Mouse (Mus musculus) B cell, adult 2 months (primary cell): ENCODE measurements around the gene Itpk1.

ENCODE experiments used
- DNase-seq, 2 experiments: peaks; one replicate each; pipeline ENCODE4 v3.0.0; 2022

The Itpk1 gene

DNA sequence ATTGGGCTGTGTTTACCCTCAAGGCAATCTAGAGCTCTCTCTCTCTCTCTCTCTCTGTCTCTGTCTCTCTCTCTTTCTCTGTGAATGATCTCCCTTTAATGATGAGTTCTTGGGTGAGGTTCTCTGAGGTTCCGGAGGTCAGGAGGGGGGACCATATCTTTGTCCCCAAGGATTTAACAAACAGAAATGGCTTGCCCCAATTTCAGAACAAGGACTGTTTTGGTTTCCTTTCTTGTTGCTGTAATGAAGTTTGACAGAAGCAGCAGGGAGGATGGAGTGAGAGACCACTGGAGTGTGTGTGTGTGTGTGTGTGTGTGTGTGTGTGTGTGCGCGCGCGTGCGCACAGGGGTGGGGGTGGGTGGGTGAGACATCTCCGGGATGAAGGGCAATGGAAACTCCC lies 163.6 kb downstream of the Itpk1 start:
- DNase-seq = no peak

DNA sequence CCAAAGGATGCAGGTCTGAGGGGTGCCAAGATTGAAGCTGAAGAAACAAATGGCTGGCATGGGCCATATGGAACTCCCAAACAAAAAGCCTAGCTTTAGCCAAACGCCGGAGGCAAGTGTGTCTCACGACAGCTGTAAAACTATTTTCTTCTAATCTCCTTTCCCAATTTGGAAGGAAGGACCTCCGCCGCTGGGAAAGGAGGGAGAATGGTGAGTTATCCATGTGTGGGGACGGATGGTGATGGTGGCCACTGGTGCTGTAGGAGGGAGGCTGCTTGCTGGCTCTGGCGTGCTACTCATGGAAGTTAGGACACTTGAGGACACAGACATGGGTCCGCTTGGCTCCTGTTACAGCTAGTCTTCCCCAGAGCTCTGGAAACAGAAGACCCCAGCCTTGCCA lies 164.5 kb downstream of the Itpk1 start:
- no peak for DNase-seq

DNA sequence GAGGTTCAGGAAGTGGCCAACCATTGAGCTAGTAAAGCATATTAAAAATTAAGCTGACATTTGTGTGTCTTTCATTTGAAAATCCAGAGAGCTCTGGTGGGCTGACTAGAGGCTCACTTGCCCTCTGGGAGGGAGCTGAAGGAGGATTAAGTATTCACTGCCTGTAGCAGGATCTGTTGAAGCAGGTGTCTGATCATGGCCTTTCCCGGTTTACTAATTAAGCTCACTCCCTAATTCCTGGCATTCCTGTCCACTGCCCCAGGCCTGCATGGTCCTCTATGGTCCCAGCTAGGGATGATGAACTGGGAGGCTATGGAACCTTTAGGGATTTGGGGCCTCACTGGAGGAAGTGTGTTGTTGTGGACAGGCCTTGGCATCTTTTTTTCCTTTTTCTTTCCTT lies 168.9 kb downstream of the Itpk1 start:
- no peak for DNase-seq

- DNase-seq = no peak
These were observed 176.7 kb downstream of the Itpk1 start for GRCm38 (mm10) chr12:102527989-102528388.

GRCm38 (mm10) chr12:102524760-102525159 lies 180.0 kb downstream of the Itpk1 start:
- DNase-seq = no peak

- DNase-seq = peak; percentile 4 to 5
These were observed 180.5 kb downstream of the Itpk1 start for GRCm38 (mm10) chr12:102524216-102524615.

DNA sequence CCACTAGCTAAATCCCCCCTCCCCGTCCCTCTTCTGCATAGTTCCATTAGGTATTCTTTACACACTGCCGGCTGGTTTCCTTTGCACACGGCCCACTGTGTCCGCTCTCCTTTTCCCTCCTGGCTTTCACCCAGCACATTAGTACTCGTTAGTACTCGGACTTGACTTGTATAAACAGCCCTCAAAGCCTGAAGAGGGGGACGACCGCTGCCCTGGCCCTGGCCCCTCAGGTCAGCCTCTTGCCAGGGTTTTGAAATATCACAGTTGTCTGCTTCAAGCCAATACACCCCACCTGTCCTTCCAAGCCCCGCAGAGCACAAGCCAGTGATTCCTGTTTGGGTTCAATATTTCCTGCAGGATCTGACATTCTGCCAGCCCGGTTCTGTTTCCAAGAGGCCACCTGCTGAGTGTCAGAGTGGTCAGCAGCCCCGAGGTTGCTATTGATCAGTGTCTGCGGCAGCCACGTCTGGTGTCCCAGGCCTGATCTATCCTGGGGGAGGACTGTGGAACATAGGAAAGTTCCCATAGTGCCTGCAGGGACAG lies 182.9 kb downstream of the Itpk1 start:
- no peak for DNase-seq

DNA sequence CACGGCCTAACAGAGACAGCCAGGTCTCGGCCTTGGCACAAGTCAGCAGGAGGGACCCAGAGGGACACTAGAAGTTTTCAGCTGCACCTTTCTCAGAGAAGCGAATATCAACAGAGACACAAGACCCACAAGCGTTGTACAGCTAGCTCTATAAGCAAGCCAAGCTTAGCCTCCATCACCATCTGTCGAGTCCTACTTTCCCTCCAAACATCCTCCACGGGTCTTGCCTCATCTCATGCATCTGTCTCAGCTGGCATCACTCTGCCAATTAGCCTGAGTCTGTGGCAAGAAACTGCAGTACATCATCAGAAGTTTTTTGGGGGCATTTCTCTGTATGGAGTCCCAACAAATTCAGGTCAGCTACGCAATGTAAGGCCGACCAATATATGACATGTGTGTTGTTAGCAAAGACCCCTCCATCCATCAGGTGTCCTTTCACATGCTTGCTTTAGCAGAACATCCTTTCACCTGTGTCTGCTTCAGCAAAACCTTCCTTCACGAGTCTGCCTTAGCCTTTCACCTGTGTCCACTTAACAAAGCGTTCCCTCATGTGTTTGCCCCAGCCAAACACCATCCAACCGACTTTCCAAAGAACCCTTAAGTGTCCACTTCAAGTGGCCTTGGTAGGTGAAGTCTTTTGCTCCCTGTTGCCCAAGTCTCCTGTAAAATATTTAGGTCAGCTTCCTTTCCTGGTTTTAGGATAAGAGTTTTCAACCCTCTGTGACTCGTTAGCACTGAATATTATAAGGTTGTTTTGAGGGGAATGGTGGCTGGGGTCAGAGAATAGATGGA lies 184.6 kb downstream of the Itpk1 start:
- no peak for DNase-seq
